Mouse (Mus musculus): ENCODE results near the gene Gm19402.
"Not testable (repeated sequence)": the region's sequence is repeated elsewhere in the genome, so short reads cannot be mapped to it uniquely, and the experiment has no call there.

The Gm19402 gene

GRCm38 (mm10) chr10:77690356-77690807 lies at the start of gene Gm19402:
TSS of gene Gm19402 (minus strand) at chr10:77690757.
- not testable (repeated sequence) for DNase-seq (ENCODE audit: low read depth, low spot score)

- no peak for DNase-seq (ENCODE audit: low read depth, low spot score)
Measured at GRCm38 (mm10) chr10:77738929-77739328, 48.4 kb upstream of the Gm19402 start.

- DNase-seq (ENCODE audit: low read depth, low spot score), result no peak
Measured at GRCm38 (mm10) chr10:77735928-77736327, 45.4 kb upstream of the Gm19402 start.

GRCm38 (mm10) chr10:77729241-77729640 lies 38.7 kb upstream of the Gm19402 start:
- DNase-seq (ENCODE audit: low read depth, low spot score), result peak; percentile 14

GRCm38 (mm10) chr10:77728280-77728679 lies 37.7 kb upstream of the Gm19402 start:
- DNase-seq (ENCODE audit: low read depth, low spot score), result no peak

- no peak for DNase-seq (ENCODE audit: low read depth, low spot score)
Measured at GRCm38 (mm10) chr10:77726186-77726585, 35.6 kb upstream of the Gm19402 start, which contains the start of gene Gm10100. TSS of gene Gm10100 (plus strand) at chr10:77726486.

- peak; percentile 18 for DNase-seq (ENCODE audit: low read depth, low spot score)
Measured at GRCm38 (mm10) chr10:77724855-77725254, 34.3 kb upstream of the Gm19402 start.

- not testable (repeated sequence) for DNase-seq (ENCODE audit: low read depth, low spot score)
Measured at GRCm38 (mm10) chr10:77720299-77720698, 29.7 kb upstream of the Gm19402 start, which contains the start of gene Krtap12-1. TSS of gene Krtap12-1 (plus strand) at chr10:77720599.

- DNase-seq (ENCODE audit: low read depth, low spot score), result no peak
Measured at GRCm38 (mm10) chr10:77715507-77715906, 24.9 kb upstream of the Gm19402 start, which contains the start of gene Gm10142. TSS of gene Gm10142 (plus strand) at chr10:77715807.

- DNase-seq (ENCODE audit: low read depth, low spot score), result no peak
Measured at GRCm38 (mm10) chr10:77713734-77714133, 23.2 kb upstream of the Gm19402 start.

- DNase-seq (ENCODE audit: low read depth, low spot score), result not testable (repeated sequence)
Measured at GRCm38 (mm10) chr10:77711157-77711556, 20.6 kb upstream of the Gm19402 start, which contains the start of gene Gm10024. TSS of gene Gm10024 (plus strand) at chr10:77711457.

GRCm38 (mm10) chr10:77709831-77710230 lies 19.3 kb upstream of the Gm19402 start:
- no peak for DNase-seq (ENCODE audit: low read depth, low spot score)

- no peak for DNase-seq (ENCODE audit: low read depth, low spot score)
Measured at GRCm38 (mm10) chr10:77706326-77706725, 15.8 kb upstream of the Gm19402 start, which contains the start of gene Gm10272. TSS of gene Gm10272 (plus strand) at chr10:77706626.

- DNase-seq (ENCODE audit: low read depth, low spot score), result no peak
Measured at GRCm38 (mm10) chr10:77697133-77697532, 6.6 kb upstream of the Gm19402 start, which contains the start of gene Gm9508. TSS of gene Gm9508 (minus strand) at chr10:77697233.

GRCm38 (mm10) chr10:77687021-77687420 lies 3.5 kb downstream of the Gm19402 start:
- DNase-seq (ENCODE audit: low read depth, low spot score), result no peak

- no peak for DNase-seq (ENCODE audit: low read depth, low spot score)
Measured at GRCm38 (mm10) chr10:77685895-77686664, 4.5 kb downstream of the Gm19402 start, which contains the start of gene Tspear. TSS of gene Tspear (plus strand) at chr10:77686569.

- no peak for DNase-seq (ENCODE audit: low read depth, low spot score)
Measured at GRCm38 (mm10) chr10:77684181-77684580, 6.4 kb downstream of the Gm19402 start.

GRCm38 (mm10) chr10:77682994-77683393 lies 7.6 kb downstream of the Gm19402 start:
- DNase-seq (ENCODE audit: low read depth, low spot score), result no peak

- DNase-seq (ENCODE audit: low read depth, low spot score), result no peak
Measured at GRCm38 (mm10) chr10:77677562-77677961, 13.0 kb downstream of the Gm19402 start.

GRCm38 (mm10) chr10:77673765-77674164 lies 16.8 kb downstream of the Gm19402 start:
- DNase-seq (ENCODE audit: low read depth, low spot score), result no peak

- DNase-seq (ENCODE audit: low read depth, low spot score), result no peak
Measured at GRCm38 (mm10) chr10:77671519-77671918, 19.0 kb downstream of the Gm19402 start.

GRCm38 (mm10) chr10:77670710-77671109 lies 19.8 kb downstream of the Gm19402 start:
- DNase-seq (ENCODE audit: low read depth, low spot score), result no peak

GRCm38 (mm10) chr10:77667402-77667801 lies 23.2 kb downstream of the Gm19402 start:
- DNase-seq (ENCODE audit: low read depth, low spot score), result no peak

Measured in WW6 (cell line).